Comparison of ENCODE assay signal across 23 mouse cellular contexts in genomic region chr11:23020116-23020770, GRCm38 (mm10). TPM values are rescaled to one million over a fixed set of nuclear protein-coding genes. Genes with fewer than 3 reads are reported as not detected.
A peak's percentile ranks its signal among the peaks of the same experiment; 100 is the strongest.
DNase-seq lines count a peak whose midpoint lies in the region; ATAC-seq and TF ChIP-seq lines count a peak whose summit lies in the region.
"Had no signal": no experiment of that assay in that cellular context is flagged by ENCODE, and none has a peak within 500 bp of the region (broad histone marks: within the 10 kb centered on the region; RNA-seq: fewer than 3 reads in every experiment).

No protein-coding gene starts in this region.

- H3K36me3 ChIP-seq in embryonic facial prominence, embryonic 11.5 days (replicated peaks; ENCODE audit: control insufficient read depth, insufficient read depth, low read depth, low read length): no peaks in the 10 kb centered on the region
- no peaks in the 10 kb centered on the region for H3K36me3 ChIP-seq in embryonic facial prominence, embryonic 10.5 days (replicated peaks)
- H3K36me3 ChIP-seq in kidney, embryonic 16.5 days (ENCODE audit: insufficient read depth, low read length): no peaks in the 10 kb centered on the region
- no peaks in the 10 kb centered on the region for H3K36me3 ChIP-seq in ES-Bruce4 (ENCODE audit: control insufficient read depth, insufficient read depth, low read length, poor library complexity, severe bottlenecking)
- no peaks in the 10 kb centered on the region for H3K36me3 ChIP-seq in forebrain, embryonic 10.5 days (replicated peaks)
- H3K36me3 ChIP-seq: embryonic facial prominence, embryonic 15.5 days; hindbrain, embryonic 13.5 days; limb, embryonic 12.5 days; liver, embryonic 13.5 days; lung, embryonic 15.5 days; midbrain, embryonic 12.5 days; neural tube, embryonic 15.5 days had no signal

- no peak for TF ChIP-seq CTCF in ES-Bruce4 (IDR thresholded peaks at IDR 0.05; ENCODE audit: low read depth, low read length)
- TF ChIP-seq CTCF in left cerebral cortex, adult 2 months (IDR thresholded peaks at IDR 0.05): no peak

- no peaks in the 10 kb centered on the region for H3K27me3 ChIP-seq in embryonic facial prominence, embryonic 11.5 days (ENCODE audit: control insufficient read depth, insufficient read depth, low read length)
- H3K27me3 ChIP-seq in embryonic facial prominence, embryonic 10.5 days (replicated peaks; ENCODE audit: low read depth, poor library complexity, severe bottlenecking): no peaks in the 10 kb centered on the region
- no peaks in the 10 kb centered on the region for H3K27me3 ChIP-seq in kidney, embryonic 16.5 days (ENCODE audit: insufficient read depth, low read length)
- H3K27me3 ChIP-seq in ES-Bruce4 (ENCODE audit: control insufficient read depth, insufficient read depth, low read length, poor library complexity, severe bottlenecking): no peaks in the 10 kb centered on the region
- H3K27me3 ChIP-seq in forebrain, embryonic 10.5 days (ENCODE audit: poor library complexity, severe bottlenecking): no peaks in the 10 kb centered on the region
- H3K27me3 ChIP-seq: embryonic facial prominence, embryonic 15.5 days; hindbrain, embryonic 13.5 days; limb, embryonic 12.5 days; liver, embryonic 13.5 days; lung, embryonic 15.5 days; midbrain, embryonic 12.5 days; neural tube, embryonic 15.5 days had no signal

- no peak overlapping the region for H3K27ac ChIP-seq in embryonic facial prominence, embryonic 11.5 days (replicated peaks; ENCODE audit: low read depth, low read length)
- H3K27ac ChIP-seq in embryonic facial prominence, embryonic 10.5 days (replicated peaks): no peak overlapping the region; the same call in 1 of the 2 replicates
- no peak overlapping the region for H3K27ac ChIP-seq in kidney, embryonic 16.5 days (ENCODE audit: low read length)
- no peak overlapping the region for H3K27ac ChIP-seq in ES-Bruce4 (ENCODE audit: insufficient read depth, low read length)
- no peak overlapping the region for H3K27ac ChIP-seq in left cerebral cortex, adult 2 months
- H3K27ac ChIP-seq in forebrain, embryonic 10.5 days: no peak overlapping the region
- H3K27ac ChIP-seq: embryonic facial prominence, embryonic 15.5 days; hindbrain, embryonic 13.5 days; layer of hippocampus, adult 2 months; limb, embryonic 12.5 days; liver, embryonic 13.5 days; lung, embryonic 15.5 days; macrophage; midbrain, embryonic 12.5 days; neural tube, embryonic 15.5 days had no signal

- no peak for DNase-seq in embryonic facial prominence, embryonic 11.5 days (ENCODE audit: low spot score)
- DNase-seq in embryonic facial prominence, embryonic 10.5 days (ENCODE audit: low spot score): no peak
- no peak for DNase-seq in kidney, postnatal 25 days
- peak; percentile 31 for DNase-seq in adrenal gland, postnatal 14 days
- DNase-seq in left cerebral cortex, adult 2 months (ENCODE audit: extremely low spot score in 1 of 2, low spot score in 2 of 2): no peak
- DNase-seq in forebrain, embryonic 10.5 days (ENCODE audit: extremely low spot score, low spot score): no peak
- DNase-seq: cerebellum, adult 2 months; heart, postnatal 10 days; liver, embryonic 13.5 days; right cerebral cortex, adult 18-20 months; spleen, adult 18-20 months had no signal

- no peak overlapping the region for H3K4me3 ChIP-seq in embryonic facial prominence, embryonic 11.5 days (ENCODE audit: low read depth, low read length)
- no peak overlapping the region for H3K4me3 ChIP-seq in embryonic facial prominence, embryonic 10.5 days
- H3K4me3 ChIP-seq in kidney, embryonic 16.5 days (ENCODE audit: low read length): no peak overlapping the region
- H3K4me3 ChIP-seq in ES-Bruce4 (ENCODE audit: low read depth, low read length): 0 out of 2 replicates have a peak overlapping the region, but pooled peaks have one; percentile 5
- H3K4me3 ChIP-seq in left cerebral cortex, adult 2 months: no peak overlapping the region
- no peak overlapping the region for H3K4me3 ChIP-seq in forebrain, embryonic 10.5 days
- H3K4me3 ChIP-seq: embryonic facial prominence, embryonic 15.5 days; hindbrain, embryonic 13.5 days; layer of hippocampus, adult 2 months; limb, embryonic 12.5 days; liver, embryonic 13.5 days; lung, embryonic 15.5 days; midbrain, embryonic 12.5 days; neural tube, embryonic 15.5 days had no signal

- no peaks in the 10 kb centered on the region for H3K4me1 ChIP-seq in embryonic facial prominence, embryonic 11.5 days (ENCODE audit: control insufficient read depth, insufficient read depth, low read length)
- peaks cover 13% of the 10 kb centered on the region for H3K4me1 ChIP-seq in embryonic facial prominence, embryonic 10.5 days
- H3K4me1 ChIP-seq in kidney, embryonic 16.5 days (ENCODE audit: insufficient read depth, low read length): 0 out of 2 replicates have a peak, but pooled peaks cover 3% of the 10 kb centered on the region
- H3K4me1 ChIP-seq in ES-Bruce4 (ENCODE audit: control insufficient read depth, insufficient read depth, low read length): no peaks in the 10 kb centered on the region
- H3K4me1 ChIP-seq in forebrain, embryonic 10.5 days: no peaks in the 10 kb centered on the region
- H3K4me1 ChIP-seq: embryonic facial prominence, embryonic 15.5 days; hindbrain, embryonic 13.5 days; limb, embryonic 12.5 days; liver, embryonic 13.5 days; lung, embryonic 15.5 days; midbrain, embryonic 12.5 days; neural tube, embryonic 15.5 days had no signal

- intact Hi-C loops in left cerebral cortex, adult 2 months (cut with DNase I): no loop called here

- no peak for TF ChIP-seq POLR2A in ES-Bruce4 (IDR thresholded peaks at IDR 0.05; ENCODE audit: insufficient read depth, low read length)

- TF ChIP-seq EP300 in ES-Bruce4 (IDR thresholded peaks at IDR 0.05; ENCODE audit: insufficient read depth, low read depth, low read length): no peak

- H3K9me3 ChIP-seq in embryonic facial prominence, embryonic 11.5 days (replicated peaks; ENCODE audit: control insufficient read depth, low read length): no peaks in the 10 kb centered on the region
- no peaks in the 10 kb centered on the region for H3K9me3 ChIP-seq in embryonic facial prominence, embryonic 10.5 days
- H3K9me3 ChIP-seq in kidney, embryonic 16.5 days (ENCODE audit: low read length): peaks cover 4% of the 10 kb centered on the region
- H3K9me3 ChIP-seq in ES-Bruce4 (replicated peaks; ENCODE audit: control insufficient read depth, insufficient read depth, low read length, poor library complexity, severe bottlenecking): 0 out of 2 replicates have a peak, but pooled peaks cover 5% of the 10 kb centered on the region
- H3K9me3 ChIP-seq in forebrain, embryonic 10.5 days: peaks cover 5% of the 10 kb centered on the region; the same call in 1 of the 2 replicates
- H3K9me3 ChIP-seq: embryonic facial prominence, embryonic 15.5 days; hindbrain, embryonic 13.5 days; limb, embryonic 12.5 days; liver, embryonic 13.5 days; lung, embryonic 15.5 days; midbrain, embryonic 12.5 days; neural tube, embryonic 15.5 days had no signal

- no peak overlapping the region for H3K4me2 ChIP-seq in embryonic facial prominence, embryonic 11.5 days (ENCODE audit: low read depth, low read length)
- H3K4me2 ChIP-seq in kidney, embryonic 16.5 days (replicated peaks; ENCODE audit: low read depth, low read length): no peak overlapping the region
- H3K4me2 ChIP-seq: embryonic facial prominence, embryonic 15.5 days; hindbrain, embryonic 13.5 days; limb, embryonic 12.5 days; liver, embryonic 13.5 days; lung, embryonic 15.5 days; midbrain, embryonic 12.5 days; neural tube, embryonic 15.5 days had no signal

- 57% methylated on average over 24 of the region's 24 CpGs for WGBS in embryonic facial prominence, embryonic 11.5 days
- WGBS in embryonic facial prominence, embryonic 10.5 days: 63% methylated on average over 24 of the region's 24 CpGs
- WGBS in kidney, embryonic 16.5 days: 52% methylated on average over 24 of the region's 24 CpGs
- 70% methylated on average over 24 of the region's 24 CpGs for WGBS in forebrain, embryonic 10.5 days

- no peak for ATAC-seq in embryonic facial prominence, embryonic 11.5 days (replicated peaks; ENCODE audit: insufficient number of reproducible peaks, low FRiP score, low TSS enrichment, low read depth)
- ATAC-seq in kidney, embryonic 16.5 days (ENCODE audit: low FRiP score, low TSS enrichment): no peak
- ATAC-seq: activated CD4-positive, CD25-positive, alpha-beta regulatory T cell, adult 4 months; intestine, postnatal 0 days had no signal

- 0 out of 2 replicates have a peak overlapping the region, but pooled peaks have one; percentile 2 for H3K9ac ChIP-seq in embryonic facial prominence, embryonic 11.5 days (replicated peaks; ENCODE audit: low read length)
- H3K9ac ChIP-seq in kidney, embryonic 16.5 days (replicated peaks; ENCODE audit: low read length): peak overlapping the region; percentile 17; the same call in 1 of the 2 replicates
- no peak overlapping the region for H3K9ac ChIP-seq in ES-Bruce4 (ENCODE audit: low read depth, poor library complexity, severe bottlenecking)
- H3K9ac ChIP-seq: embryonic facial prominence, embryonic 15.5 days; hindbrain, embryonic 13.5 days; limb, embryonic 12.5 days; liver, embryonic 13.5 days; lung, embryonic 15.5 days; midbrain, embryonic 12.5 days; neural tube, embryonic 15.5 days had no signal

RNA-seq across cellular contexts. Expression of gene Fam161a, which starts 12.9 kb away (rescaled TPM):
- polyA plus RNA-seq in embryonic facial prominence, embryonic 11.5 days (2014; fragmentation: Nextera tagmentation; extraction: Ambion mirVana): 2.5 and 4.1 TPM in 2 replicates
- polyA plus RNA-seq in embryonic facial prominence, embryonic 10.5 days (2016; fragmentation: Nextera tagmentation; extraction: Ambion mirVana): 2.8 and 2.9 TPM in 2 replicates
- polyA plus RNA-seq in kidney, embryonic 16.5 days (2015; fragmentation: Nextera tagmentation; extraction: Ambion mirVana): 3.2 and 3.4 TPM in 2 replicates
- polyA plus RNA-seq in ES-Bruce4 (2011; ENCODE audit: insufficient read depth, insufficient read length, low read depth, missing spikeins): 2.1 and 3.2 TPM in 2 replicates
- 40.7 and 45.5 TPM in 2 replicates for total RNA-seq in adrenal gland, postnatal 14 days (2021)
- total RNA-seq in left cerebral cortex, adult 2 months (2021): 1 to 10 TPM; 4.9 to 5.0 TPM
- polyA plus RNA-seq in forebrain, embryonic 10.5 days (2016; fragmentation: Nextera tagmentation; extraction: Ambion mirVana): 1.8 and 2.2 TPM in 2 replicates

RNA-seq across cellular contexts. Expression of gene Cct4, which starts 29.9 kb away (rescaled TPM):
- 458 and 477 TPM in 2 replicates for polyA plus RNA-seq in embryonic facial prominence, embryonic 11.5 days (2014; fragmentation: Nextera tagmentation; extraction: Ambion mirVana)
- 422 and 440 TPM in 2 replicates for polyA plus RNA-seq in embryonic facial prominence, embryonic 10.5 days (2016; fragmentation: Nextera tagmentation; extraction: Ambion mirVana)
- 300 and 303 TPM in 2 replicates for polyA plus RNA-seq in kidney, embryonic 16.5 days (2015; fragmentation: Nextera tagmentation; extraction: Ambion mirVana)
- 618 and 646 TPM in 2 replicates for polyA plus RNA-seq in ES-Bruce4 (2011; ENCODE audit: insufficient read depth, insufficient read length, low read depth, missing spikeins)
- total RNA-seq in adrenal gland, postnatal 14 days (2021): 210 and 212 TPM in 2 replicates
- total RNA-seq in left cerebral cortex, adult 2 months (2021): 100 to 1,000 TPM in 1 of 2 experiments, 10 to 100 TPM in 1; 97.1 to 104 TPM
- polyA plus RNA-seq in forebrain, embryonic 10.5 days (2016; fragmentation: Nextera tagmentation; extraction: Ambion mirVana): 422 and 434 TPM in 2 replicates

RNA-seq across cellular contexts. Expression of gene Commd1, which starts 38.1 kb away (rescaled TPM):
- 402 and 452 TPM in 2 replicates for polyA plus RNA-seq in embryonic facial prominence, embryonic 11.5 days (2014; fragmentation: Nextera tagmentation; extraction: Ambion mirVana)
- 367 and 371 TPM in 2 replicates for polyA plus RNA-seq in embryonic facial prominence, embryonic 10.5 days (2016; fragmentation: Nextera tagmentation; extraction: Ambion mirVana)
- polyA plus RNA-seq in kidney, embryonic 16.5 days (2015; fragmentation: Nextera tagmentation; extraction: Ambion mirVana): 371 and 385 TPM in 2 replicates
- 104 and 120 TPM in 2 replicates for polyA plus RNA-seq in ES-Bruce4 (2011; ENCODE audit: insufficient read depth, insufficient read length, low read depth, missing spikeins)
- total RNA-seq in adrenal gland, postnatal 14 days (2021): 102 and 105 TPM in 2 replicates
- total RNA-seq in left cerebral cortex, adult 2 months (2021): 10 to 100 TPM; 36.7 to 47.7 TPM
- 385 and 388 TPM in 2 replicates for polyA plus RNA-seq in forebrain, embryonic 10.5 days (2016; fragmentation: Nextera tagmentation; extraction: Ambion mirVana)

RNA-seq across cellular contexts. Expression of gene Gm28048, which starts 38.4 kb away (rescaled TPM):
- 9.5 and 9.8 TPM in 2 replicates for polyA plus RNA-seq in embryonic facial prominence, embryonic 11.5 days (2014; fragmentation: Nextera tagmentation; extraction: Ambion mirVana)
- 4.3 and 4.6 TPM in 2 replicates for polyA plus RNA-seq in embryonic facial prominence, embryonic 10.5 days (2016; fragmentation: Nextera tagmentation; extraction: Ambion mirVana)
- polyA plus RNA-seq in kidney, embryonic 16.5 days (2015; fragmentation: Nextera tagmentation; extraction: Ambion mirVana): 24.4 and 24.7 TPM in 2 replicates
- polyA plus RNA-seq in ES-Bruce4 (2011; ENCODE audit: insufficient read depth, insufficient read length, low read depth, missing spikeins): 23.3 and 33.6 TPM in 2 replicates
- total RNA-seq in adrenal gland, postnatal 14 days (2021): 27.5 and 33.1 TPM in 2 replicates
- 10 to 100 TPM in 1 of 2 experiments, 1 to 10 TPM in 1; 9.5 to 14.7 TPM for total RNA-seq in left cerebral cortex, adult 2 months (2021)
- polyA plus RNA-seq in forebrain, embryonic 10.5 days (2016; fragmentation: Nextera tagmentation; extraction: Ambion mirVana): 4.3 and 4.4 TPM in 2 replicates

RNA-seq across cellular contexts. Expression of gene Zrsr1, which starts 48.4 kb away (rescaled TPM):
- polyA plus RNA-seq in embryonic facial prominence, embryonic 11.5 days (2014; fragmentation: Nextera tagmentation; extraction: Ambion mirVana): 4.8 TPM in 2 replicates
- polyA plus RNA-seq in embryonic facial prominence, embryonic 10.5 days (2016; fragmentation: Nextera tagmentation; extraction: Ambion mirVana): 2.4 TPM in 2 replicates
- 3.7 and 3.8 TPM in 2 replicates for polyA plus RNA-seq in kidney, embryonic 16.5 days (2015; fragmentation: Nextera tagmentation; extraction: Ambion mirVana)
- polyA plus RNA-seq in ES-Bruce4 (2011; ENCODE audit: insufficient read depth, insufficient read length, low read depth, missing spikeins): 19.6 and 21.1 TPM in 2 replicates
- 25.6 and 28.3 TPM in 2 replicates for total RNA-seq in adrenal gland, postnatal 14 days (2021)
- 10 to 100 TPM; 70.0 to 75.6 TPM for total RNA-seq in left cerebral cortex, adult 2 months (2021)
- 2.4 and 2.8 TPM in 2 replicates for polyA plus RNA-seq in forebrain, embryonic 10.5 days (2016; fragmentation: Nextera tagmentation; extraction: Ambion mirVana)
